Mouse (Mus musculus): Measurements from ENCODE around the gene Calm1. TPM values are rescaled to one million over a fixed set of nuclear protein-coding genes. Genes with fewer than 3 reads are reported as not detected.
A peak's percentile ranks its signal among the peaks of the same experiment; 100 is the strongest.

Calm1 gene
- polyA plus RNA-seq, 1 experiment from 2014 or later: 1,120 TPM

- H3K4me2 ChIP-seq (ENCODE audit: low read depth, severe bottlenecking): no peak overlapping the region
- no peaks in the 10 kb centered on the region; the same call in 1 of the 2 replicates for H3K9me3 ChIP-seq (ENCODE audit: control insufficient read depth, low read length)
- no peak overlapping the region for H3K27ac ChIP-seq (replicated peaks; ENCODE audit: low read depth, low read length)
- H3K4me1 ChIP-seq (ENCODE audit: control insufficient read depth, insufficient read depth, low read length): no peaks in the 10 kb centered on the region
- 81% methylated on average over 7 of the region's 7 CpGs for WGBS
- H3K9ac ChIP-seq (ENCODE audit: low read length): no peak overlapping the region
- no peaks in the 10 kb centered on the region for H3K36me3 ChIP-seq (ENCODE audit: control insufficient read depth, insufficient read depth, low read length)
- DNase-seq (ENCODE audit: low spot score): no peak
- ATAC-seq (ENCODE audit: insufficient number of reproducible peaks, low FRiP score, low TSS enrichment, low read depth): no peak
- no peak overlapping the region for H3K4me3 ChIP-seq (ENCODE audit: low read depth, low read length)
- no peaks in the 10 kb centered on the region for H3K27me3 ChIP-seq (ENCODE audit: control insufficient read depth, insufficient read depth, low read length)
Observed at GRCm38 (mm10) chr12:100234919-100235318, 35.7 kb downstream of the Calm1 start.

- 43% methylated on average over 5 of the region's 5 CpGs for WGBS
- ATAC-seq (ENCODE audit: insufficient number of reproducible peaks, low FRiP score, low TSS enrichment, low read depth): no peak
- no peaks in the 10 kb centered on the region for H3K4me1 ChIP-seq (ENCODE audit: control insufficient read depth, insufficient read depth, low read length)
- DNase-seq (ENCODE audit: low spot score): no peak
- H3K9me3 ChIP-seq (ENCODE audit: control insufficient read depth, low read length): no peaks in the 10 kb centered on the region; the same call in 1 of the 2 replicates
- no peak overlapping the region for H3K9ac ChIP-seq (ENCODE audit: low read length)
- no peak overlapping the region for H3K4me3 ChIP-seq (ENCODE audit: low read depth, low read length)
- no peak overlapping the region for H3K27ac ChIP-seq (replicated peaks; ENCODE audit: low read depth, low read length)
- no peak overlapping the region for H3K4me2 ChIP-seq (ENCODE audit: low read depth, severe bottlenecking)
- no peaks in the 10 kb centered on the region for H3K36me3 ChIP-seq (ENCODE audit: control insufficient read depth, insufficient read depth, low read length)
- no peaks in the 10 kb centered on the region for H3K27me3 ChIP-seq (ENCODE audit: control insufficient read depth, insufficient read depth, low read length)
Observed at GRCm38 (mm10) chr12:100235423-100235822, 36.2 kb downstream of the Calm1 start.

- Histone ChIP-seq H3K36me3 (ENCODE audit: control insufficient read depth, insufficient read depth, low read length) (no peaks in the 10 kb centered on the region), H3K4me2 (ENCODE audit: low read depth, severe bottlenecking) (no peak overlapping the region), H3K9ac (ENCODE audit: low read length) (no peak overlapping the region), H3K27ac (replicated peaks; ENCODE audit: low read depth, low read length) (no peak overlapping the region), H3K4me1 (ENCODE audit: control insufficient read depth, insufficient read depth, low read length) (no peaks in the 10 kb centered on the region), H3K4me3 (ENCODE audit: low read depth, low read length) (no peak overlapping the region), H3K27me3 (ENCODE audit: control insufficient read depth, insufficient read depth, low read length) (no peaks in the 10 kb centered on the region), H3K9me3 (ENCODE audit: control insufficient read depth, low read length) (no peaks in the 10 kb centered on the region)
- DNase-seq (ENCODE audit: low spot score): no peak
- 80% methylated on average over 7 of the region's 7 CpGs for WGBS
- ATAC-seq (ENCODE audit: insufficient number of reproducible peaks, low FRiP score, low TSS enrichment, low read depth): 0 out of 2 replicates have a peak, but pooled peaks have one; percentile 8
Observed at GRCm38 (mm10) chr12:100239404-100239803, 40.2 kb downstream of the Calm1 start.

GRCm38 (mm10) chr12:100239807-100240206 is 40.6 kb downstream of the Calm1 start:
- no peaks in the 10 kb centered on the region for H3K9me3 ChIP-seq (ENCODE audit: control insufficient read depth, low read length)
- ATAC-seq (ENCODE audit: insufficient number of reproducible peaks, low FRiP score, low TSS enrichment, low read depth): no peak
- no peak overlapping the region for H3K4me3 ChIP-seq (ENCODE audit: low read depth, low read length)
- H3K27ac ChIP-seq (replicated peaks; ENCODE audit: low read depth, low read length): no peak overlapping the region
- WGBS: 81% methylated on average over 6 of the region's 6 CpGs
- H3K27me3 ChIP-seq (ENCODE audit: control insufficient read depth, insufficient read depth, low read length): no peaks in the 10 kb centered on the region
- DNase-seq (ENCODE audit: low spot score): no peak
- no peaks in the 10 kb centered on the region for H3K36me3 ChIP-seq (ENCODE audit: control insufficient read depth, insufficient read depth, low read length)
- no peak overlapping the region for H3K4me2 ChIP-seq (ENCODE audit: low read depth, severe bottlenecking)
- no peaks in the 10 kb centered on the region for H3K4me1 ChIP-seq (ENCODE audit: control insufficient read depth, insufficient read depth, low read length)
- no peak overlapping the region for H3K9ac ChIP-seq (ENCODE audit: low read length)

GRCm38 (mm10) chr12:100241911-100242796 is 42.9 kb downstream of the Calm1 start:
- DNase-seq (ENCODE audit: low spot score) (peak; percentile 81), ATAC-seq (ENCODE audit: insufficient number of reproducible peaks, low FRiP score, low TSS enrichment, low read depth) (peak; percentile 87)
- H3K27me3 ChIP-seq (ENCODE audit: control insufficient read depth, insufficient read depth, low read length): no peaks in the 10 kb centered on the region
- H3K36me3 ChIP-seq (ENCODE audit: control insufficient read depth, insufficient read depth, low read length): no peaks in the 10 kb centered on the region
- H3K4me2 ChIP-seq (ENCODE audit: low read depth, severe bottlenecking): peak overlapping the region; percentile 38
- no peaks in the 10 kb centered on the region for H3K4me1 ChIP-seq (ENCODE audit: control insufficient read depth, insufficient read depth, low read length)
- H3K9ac ChIP-seq (ENCODE audit: low read length): no peak overlapping the region
- 0 out of 2 replicates have a peak overlapping the region, but pooled peaks have one; percentile 8 for H3K4me3 ChIP-seq (ENCODE audit: low read depth, low read length)
- no peak overlapping the region for H3K27ac ChIP-seq (replicated peaks; ENCODE audit: low read depth, low read length)
- WGBS: 10% methylated on average over 22 of the region's 22 CpGs
- no peaks in the 10 kb centered on the region for H3K9me3 ChIP-seq (ENCODE audit: control insufficient read depth, low read length)

- ATAC-seq (ENCODE audit: insufficient number of reproducible peaks, low FRiP score, low TSS enrichment, low read depth) (no peak), DNase-seq (ENCODE audit: low spot score) (no peak)
- no peak overlapping the region for H3K9ac ChIP-seq (ENCODE audit: low read length)
- H3K27ac ChIP-seq (replicated peaks; ENCODE audit: low read depth, low read length): no peak overlapping the region
- no peaks in the 10 kb centered on the region for H3K4me1 ChIP-seq (ENCODE audit: control insufficient read depth, insufficient read depth, low read length)
- no peaks in the 10 kb centered on the region for H3K36me3 ChIP-seq (ENCODE audit: control insufficient read depth, insufficient read depth, low read length)
- no peaks in the 10 kb centered on the region for H3K9me3 ChIP-seq (ENCODE audit: control insufficient read depth, low read length)
- H3K4me2 ChIP-seq (ENCODE audit: low read depth, severe bottlenecking): no peak overlapping the region
- H3K27me3 ChIP-seq (ENCODE audit: control insufficient read depth, insufficient read depth, low read length): no peaks in the 10 kb centered on the region
- 61% methylated on average over 5 of the region's 5 CpGs for WGBS
- H3K4me3 ChIP-seq (ENCODE audit: low read depth, low read length): no peak overlapping the region
Observed at GRCm38 (mm10) chr12:100244580-100244979, 45.3 kb downstream of the Calm1 start.

GRCm38 (mm10) chr12:100249170-100249569 is 49.9 kb downstream of the Calm1 start:
- ATAC-seq (ENCODE audit: insufficient number of reproducible peaks, low FRiP score, low TSS enrichment, low read depth) (no peak), DNase-seq (ENCODE audit: low spot score) (no peak)
- 88% methylated on average over 7 of the region's 7 CpGs for WGBS
- no peaks in the 10 kb centered on the region for H3K4me1 ChIP-seq (ENCODE audit: control insufficient read depth, insufficient read depth, low read length)
- no peaks in the 10 kb centered on the region for H3K36me3 ChIP-seq (ENCODE audit: control insufficient read depth, insufficient read depth, low read length)
- no peaks in the 10 kb centered on the region for H3K27me3 ChIP-seq (ENCODE audit: control insufficient read depth, insufficient read depth, low read length)
- no peak overlapping the region for H3K27ac ChIP-seq (replicated peaks; ENCODE audit: low read depth, low read length)
- no peak overlapping the region for H3K4me3 ChIP-seq (ENCODE audit: low read depth, low read length)
- no peak overlapping the region for H3K4me2 ChIP-seq (ENCODE audit: low read depth, severe bottlenecking)
- no peak overlapping the region for H3K9ac ChIP-seq (ENCODE audit: low read length)
- no peaks in the 10 kb centered on the region for H3K9me3 ChIP-seq (ENCODE audit: control insufficient read depth, low read length)

GRCm38 (mm10) chr12:100254471-100254870 is 55.2 kb downstream of the Calm1 start:
- WGBS: 87% methylated on average over 4 of the region's 4 CpGs
- H3K27me3 ChIP-seq (ENCODE audit: control insufficient read depth, insufficient read depth, low read length): no peaks in the 10 kb centered on the region
- no peaks in the 10 kb centered on the region for H3K9me3 ChIP-seq (ENCODE audit: control insufficient read depth, low read length)
- H3K27ac ChIP-seq (replicated peaks; ENCODE audit: low read depth, low read length): no peak overlapping the region
- no peaks in the 10 kb centered on the region for H3K4me1 ChIP-seq (ENCODE audit: control insufficient read depth, insufficient read depth, low read length)
- H3K4me2 ChIP-seq (ENCODE audit: low read depth, severe bottlenecking): no peak overlapping the region
- ATAC-seq (ENCODE audit: insufficient number of reproducible peaks, low FRiP score, low TSS enrichment, low read depth) (no peak), DNase-seq (ENCODE audit: low spot score) (no peak)
- H3K36me3 ChIP-seq (ENCODE audit: control insufficient read depth, insufficient read depth, low read length): no peaks in the 10 kb centered on the region
- H3K9ac ChIP-seq (ENCODE audit: low read length): no peak overlapping the region
- H3K4me3 ChIP-seq (ENCODE audit: low read depth, low read length): no peak overlapping the region

All from limb, embryonic 11.5 days (tissue).